Mouse (Mus musculus): ENCODE data around the gene Eps8l3. TPM values are rescaled to one million over a fixed set of nuclear protein-coding genes. Genes with fewer than 3 reads are reported as not detected.
A peak's percentile ranks its signal among the peaks of the same experiment; 100 is the strongest.

Gene Eps8l3
- polyA plus RNA-seq, 1 experiment = 0.05 TPM

GRCm38 (mm10) chr3:107865364-107866091 is 11.5 kb upstream of the Eps8l3 start:
- Histone ChIP-seq H3K4me1 (ENCODE audit: control insufficient read depth, insufficient read depth, low read length) (no peaks in the 10 kb centered on the region), H3K27me3 (ENCODE audit: control insufficient read depth, insufficient read depth, low read length) (no peaks in the 10 kb centered on the region), H3K4me3 (replicated peaks; ENCODE audit: insufficient read depth, low read depth, low read length) (no peak overlapping the region), H3K27ac (ENCODE audit: insufficient read depth, low read length) (no peak overlapping the region)
- DNase-seq = no peak
- WGBS = 57% methylated on average over 10 of the region's 10 CpGs
- TF ChIP-seq POLR2A (IDR thresholded peaks at IDR 0.05; ENCODE audit: borderline replicate concordance, insufficient read depth, low read length) (no peak), CTCF (IDR thresholded peaks at IDR 0.05; ENCODE audit: borderline replicate concordance, insufficient read depth, low read depth, low read length) (no peak)

- 3% methylated on average over 8 of the region's 8 CpGs for WGBS
- TF ChIP-seq CTCF (IDR thresholded peaks at IDR 0.05; ENCODE audit: borderline replicate concordance, insufficient read depth, low read depth, low read length) (peak; percentile 97), POLR2A (IDR thresholded peaks at IDR 0.05; ENCODE audit: borderline replicate concordance, insufficient read depth, low read length) (no peak)
- no peak overlapping the region for H3K27ac ChIP-seq (ENCODE audit: insufficient read depth, low read length)
- DNase-seq = peak; percentile 77 to 84
- H3K4me1 ChIP-seq (ENCODE audit: control insufficient read depth, insufficient read depth, low read length) = no peaks in the 10 kb centered on the region
- no peak overlapping the region for H3K4me3 ChIP-seq (replicated peaks; ENCODE audit: insufficient read depth, low read depth, low read length)
- no peaks in the 10 kb centered on the region for H3K27me3 ChIP-seq (ENCODE audit: control insufficient read depth, insufficient read depth, low read length)
Measured at GRCm38 (mm10) chr3:107867086-107867485, 9.9 kb upstream of the Eps8l3 start.

GRCm38 (mm10) chr3:107868452-107868851 is 8.6 kb upstream of the Eps8l3 start:
- Histone ChIP-seq H3K4me3 (replicated peaks; ENCODE audit: insufficient read depth, low read depth, low read length) (no peak overlapping the region), H3K27me3 (ENCODE audit: control insufficient read depth, insufficient read depth, low read length) (no peaks in the 10 kb centered on the region), H3K27ac (ENCODE audit: insufficient read depth, low read length) (no peak overlapping the region), H3K4me1 (ENCODE audit: control insufficient read depth, insufficient read depth, low read length) (no peaks in the 10 kb centered on the region)
- no peak for DNase-seq
- TF ChIP-seq CTCF (IDR thresholded peaks at IDR 0.05; ENCODE audit: borderline replicate concordance, insufficient read depth, low read depth, low read length) = no peak
- no peak for TF ChIP-seq POLR2A (IDR thresholded peaks at IDR 0.05; ENCODE audit: borderline replicate concordance, insufficient read depth, low read length)
- WGBS = 80% methylated on average over 22 of the region's 22 CpGs

- no peaks in the 10 kb centered on the region for H3K27me3 ChIP-seq (ENCODE audit: control insufficient read depth, insufficient read depth, low read length)
- no peak overlapping the region for H3K27ac ChIP-seq (ENCODE audit: insufficient read depth, low read length)
- no peak overlapping the region for H3K4me3 ChIP-seq (replicated peaks; ENCODE audit: insufficient read depth, low read depth, low read length)
- no peak for DNase-seq
- 34% methylated on average over 7 of the region's 7 CpGs for WGBS
- no peaks in the 10 kb centered on the region for H3K4me1 ChIP-seq (ENCODE audit: control insufficient read depth, insufficient read depth, low read length)
- no peak for TF ChIP-seq CTCF (IDR thresholded peaks at IDR 0.05; ENCODE audit: borderline replicate concordance, insufficient read depth, low read depth, low read length)
- TF ChIP-seq POLR2A (IDR thresholded peaks at IDR 0.05; ENCODE audit: borderline replicate concordance, insufficient read depth, low read length) = no peak
Measured at GRCm38 (mm10) chr3:107869097-107869496, 7.9 kb upstream of the Eps8l3 start.

DNA sequence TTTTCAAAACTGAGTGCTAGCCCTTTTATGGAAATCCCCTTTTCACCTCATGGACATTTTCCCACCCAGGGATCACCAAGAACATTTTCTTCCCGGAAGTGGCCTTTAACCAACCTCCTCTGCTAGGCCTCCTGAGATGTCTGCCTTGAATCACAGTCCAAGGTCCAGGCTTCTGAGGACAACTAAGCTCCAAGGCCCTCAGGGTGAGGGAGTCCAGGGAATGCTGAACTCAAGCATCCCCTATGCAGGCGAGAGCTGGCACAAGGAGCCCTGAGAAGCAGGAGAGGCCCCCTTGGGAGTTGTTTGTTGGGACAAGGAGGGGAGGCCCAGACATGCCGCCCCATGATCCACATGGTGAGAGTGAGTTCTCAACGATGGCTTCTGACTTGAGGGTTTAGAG is 7.1 kb upstream of the Eps8l3 start:
- no peak overlapping the region for H3K4me3 ChIP-seq (replicated peaks; ENCODE audit: insufficient read depth, low read depth, low read length)
- H3K4me1 ChIP-seq (ENCODE audit: control insufficient read depth, insufficient read depth, low read length) = no peaks in the 10 kb centered on the region
- no peaks in the 10 kb centered on the region for H3K27me3 ChIP-seq (ENCODE audit: control insufficient read depth, insufficient read depth, low read length)
- no peak for TF ChIP-seq POLR2A (IDR thresholded peaks at IDR 0.05; ENCODE audit: borderline replicate concordance, insufficient read depth, low read length)
- TF ChIP-seq CTCF (IDR thresholded peaks at IDR 0.05; ENCODE audit: borderline replicate concordance, insufficient read depth, low read depth, low read length) = no peak
- H3K27ac ChIP-seq (ENCODE audit: insufficient read depth, low read length) = no peak overlapping the region
- 72% methylated on average over 4 of the region's 4 CpGs for WGBS
- DNase-seq = no peak

DNA sequence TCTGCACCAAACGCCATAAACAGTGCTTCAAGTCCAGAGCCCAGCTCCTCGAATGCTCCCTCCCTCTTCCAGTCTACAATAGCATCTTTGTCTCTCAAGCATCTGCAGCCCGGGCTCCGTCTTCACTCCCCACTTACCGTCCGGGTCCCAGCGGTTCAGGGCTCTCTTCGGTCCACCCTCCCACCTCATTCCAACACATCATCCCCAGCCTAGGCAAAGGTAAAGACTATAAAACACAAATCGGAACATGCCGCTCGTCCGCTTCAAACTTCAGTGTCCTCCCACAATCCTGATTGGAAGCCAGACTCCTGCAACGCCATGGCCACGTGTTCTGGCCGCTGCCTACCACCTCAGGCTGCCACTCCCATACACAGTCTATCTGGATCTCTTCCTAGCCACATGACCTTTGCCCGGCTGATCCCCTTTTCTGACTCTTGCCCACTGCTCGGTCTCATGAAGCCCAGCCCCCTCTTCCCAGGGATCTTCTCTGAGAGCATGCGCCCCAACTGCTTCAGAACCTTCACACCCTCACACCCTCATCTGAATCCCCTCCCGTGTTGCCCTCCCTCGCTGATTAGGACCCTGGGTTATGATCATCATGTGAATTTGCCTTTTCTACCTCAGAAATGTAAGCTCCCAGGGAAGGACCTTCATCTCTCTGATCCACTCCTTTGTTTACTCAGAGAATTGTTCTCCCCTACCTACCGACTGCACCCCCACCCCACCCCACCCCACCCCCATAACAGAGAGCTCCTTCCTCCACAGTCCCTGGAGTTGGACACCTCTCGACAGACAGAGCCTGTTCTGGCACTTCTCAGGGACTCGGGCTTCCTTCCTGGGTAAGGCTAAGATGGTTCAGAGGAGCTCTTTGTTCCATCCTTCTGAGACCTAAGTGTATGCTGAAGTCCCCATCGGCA is 3.4 kb upstream of the Eps8l3 start:
- H3K27ac ChIP-seq (ENCODE audit: insufficient read depth, low read length) = no peak overlapping the region
- no peak for TF ChIP-seq CTCF (IDR thresholded peaks at IDR 0.05; ENCODE audit: borderline replicate concordance, insufficient read depth, low read depth, low read length)
- no peak for TF ChIP-seq POLR2A (IDR thresholded peaks at IDR 0.05; ENCODE audit: borderline replicate concordance, insufficient read depth, low read length)
- WGBS = 75% methylated on average over 24 of the region's 24 CpGs
- no peak for DNase-seq
- H3K4me1 ChIP-seq (ENCODE audit: control insufficient read depth, insufficient read depth, low read length) = no peaks in the 10 kb centered on the region
- H3K27me3 ChIP-seq (ENCODE audit: control insufficient read depth, insufficient read depth, low read length) = no peaks in the 10 kb centered on the region
- no peak overlapping the region for H3K4me3 ChIP-seq (replicated peaks; ENCODE audit: insufficient read depth, low read depth, low read length)

GRCm38 (mm10) chr3:107875231-107875630 is 1.8 kb upstream of the Eps8l3 start:
- no peak overlapping the region for H3K27ac ChIP-seq (ENCODE audit: insufficient read depth, low read length)
- no peak overlapping the region for H3K4me3 ChIP-seq (replicated peaks; ENCODE audit: insufficient read depth, low read depth, low read length)
- WGBS = 66% methylated on average over 6 of the region's 6 CpGs
- TF ChIP-seq CTCF (IDR thresholded peaks at IDR 0.05; ENCODE audit: borderline replicate concordance, insufficient read depth, low read depth, low read length) (no peak), POLR2A (IDR thresholded peaks at IDR 0.05; ENCODE audit: borderline replicate concordance, insufficient read depth, low read length) (no peak)
- H3K4me1 ChIP-seq (ENCODE audit: control insufficient read depth, insufficient read depth, low read length) = no peaks in the 10 kb centered on the region
- DNase-seq = no peak
- no peaks in the 10 kb centered on the region for H3K27me3 ChIP-seq (ENCODE audit: control insufficient read depth, insufficient read depth, low read length)

Measured in cerebellum, adult 2 months (tissue).